Mouse (Mus musculus) embryonic facial prominence, embryonic 15.5 days (tissue): ENCODE data around the gene Il18. TPM values are rescaled to one million over a fixed set of nuclear protein-coding genes. Genes with fewer than 3 reads are reported as not detected.
"Not testable (repeated sequence)": the region's sequence is repeated elsewhere in the genome, so short reads cannot be mapped to it uniquely, and the experiment has no call there.

Experiments used
- ATAC-seq: fragments of 200-750 bp; cut with Nextera tagmentation; 2 replicates; pipeline ENCODE4 v1.8.0; 2017; ENCODE audit warnings: low read depth, moderate TSS enrichment; ENCODE audit not compliant: insufficient number of reproducible peaks, low FRiP score, low TSS enrichment
- H3K27ac ChIP-seq: fragments of 300-500 bp; sonication (generic); replicated peaks from 2 replicates; pipeline ENCODE4 v1.5.1; 2015; ENCODE audit warnings: mild to moderate bottlenecking, inconsistent platforms
- H3K27me3 ChIP-seq: fragments of 300-500 bp; sonication (generic); 2 replicates; pipeline ENCODE4 v1.6.1; 2015; ENCODE audit warnings: inconsistent platforms
- H3K36me3 ChIP-seq: fragments of 300-500 bp; sonication (generic); 2 replicates; pipeline ENCODE4 v1.6.1; 2015; ENCODE audit warnings: mild to moderate bottlenecking, inconsistent platforms
- H3K4me1 ChIP-seq: fragments of 300-500 bp; sonication (generic); 2 replicates; pipeline ENCODE4 v1.6.1; 2015; ENCODE audit warnings: inconsistent platforms
- H3K4me2 ChIP-seq: fragments of 300-500 bp; sonication (generic); replicated peaks from 2 replicates; pipeline ENCODE4 v1.6.1; 2015; ENCODE audit warnings: mild to moderate bottlenecking, inconsistent platforms
- H3K4me3 ChIP-seq: fragments of 300-500 bp; sonication (generic); replicated peaks from 2 replicates; pipeline ENCODE4 v1.5.1; 2015; ENCODE audit warnings: mild to moderate bottlenecking, inconsistent platforms
- H3K9ac ChIP-seq: fragments of 300-500 bp; sonication (generic); 2 replicates; pipeline ENCODE4 v1.6.1; 2015; ENCODE audit warnings: inconsistent platforms
- H3K9me3 ChIP-seq: fragments of 300-500 bp; sonication (generic); replicated peaks from 2 replicates; pipeline ENCODE4 v1.6.1; 2016; ENCODE audit warnings: inconsistent platforms
- WGBS: fragments of 180-500 bp; shearing (Covaris S2); methylation state at CpG from one replicate; pipeline ENCODE4 v1.1.7; 2015; 5-methylcytosine and 5-hydroxymethylcytosine counted together
- polyA plus RNA-seq: library from polyadenylated mRNA; unstranded; fragments of >200 nt; fragmentation: Nextera tagmentation; extraction: Ambion mirVana; gene quantifications from 2 replicates; pipeline ENCODE4 v1.2.1, GENCODE M21; 2015

Il18 gene
- polyA plus RNA-seq, 1 experiment from 2014 or later = 7.9 TPM

DNA sequence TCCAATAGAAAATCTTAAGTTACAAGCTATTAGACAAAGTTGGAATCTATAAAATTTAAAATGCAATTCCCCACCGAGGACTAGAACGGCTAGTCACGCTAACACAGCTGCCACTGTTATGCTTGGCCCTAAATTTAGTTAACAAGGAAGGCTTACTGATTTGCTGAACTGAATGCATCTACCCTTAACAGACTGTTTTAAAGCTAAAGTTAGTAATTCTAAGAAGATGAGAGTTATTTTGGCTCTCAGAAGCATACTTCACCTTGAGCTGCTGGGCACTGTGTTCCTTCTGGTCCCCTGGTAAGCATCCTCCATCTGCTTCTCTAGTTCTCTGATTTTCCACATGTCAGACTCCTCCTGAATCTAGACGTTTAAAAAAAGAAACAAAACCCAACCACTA lies 57.5 kb downstream of the Il18 start:
- Histone ChIP-seq H3K4me2 (no peak overlapping the region), H3K4me3 (no peak overlapping the region), H3K4me1 (peaks cover 7% of the 10 kb centered on the region), H3K36me3 (peaks cover 65% of the 10 kb centered on the region), H3K9me3 (no peaks in the 10 kb centered on the region), H3K9ac (no peak overlapping the region), H3K27me3 (no peaks in the 10 kb centered on the region), H3K27ac (no peak overlapping the region)
- ATAC-seq = no peak
- whole genome bisulfite sequencing = 84% methylated on average over 4 of the region's 4 CpGs

GRCm38 (mm10) chr9:50616161-50616560 lies 61.5 kb downstream of the Il18 start:
- Histone ChIP-seq H3K9ac (peak overlapping the region; percentile 96), H3K4me2 (peak overlapping the region; percentile 59), H3K9me3 (no peaks in the 10 kb centered on the region), H3K36me3 (peaks cover 34% of the 10 kb centered on the region), H3K4me1 (peaks cover 11% of the 10 kb centered on the region), H3K4me3 (peak overlapping the region; percentile 79), H3K27ac (peak overlapping the region; percentile 97; the same call in 1 of the 2 replicates), H3K27me3 (no peaks in the 10 kb centered on the region)
- 31% methylated on average over 11 of the region's 11 CpGs for WGBS
- no peak for ATAC-seq

GRCm38 (mm10) chr9:50616766-50617603 lies 62.4 kb downstream of the Il18 start, which contains the start of the genes Pih1d2 and Nkapd1:
Gene Pih1d2 (plus strand): TSS chr9:50617321.
Gene Nkapd1 (minus strand): TSS chr9:50617464.
- Histone ChIP-seq H3K4me2 (peak within 1 kb of the TSS; percentile 59), H3K4me1 (peaks cover 11% of the 10 kb centered on the region), H3K36me3 (peaks cover 27% of the 10 kb centered on the region), H3K9me3 (no peaks in the 10 kb centered on the region), H3K27ac (peak within 1 kb of the TSS; percentile 97), H3K9ac (peak within 1 kb of the TSS; percentile 96), H3K27me3 (no peaks in the 10 kb centered on the region), H3K4me3 (peak within 1 kb of the TSS; percentile 79)
- WGBS = under 1% methylated on average over 80 of the region's 81 CpGs
- ATAC-seq = peak; percentile 93

GRCm38 (mm10) chr9:50617794-50618330 lies 63.2 kb downstream of the Il18 start:
- Histone ChIP-seq H3K36me3 (peaks cover 18% of the 10 kb centered on the region), H3K9ac (no peak overlapping the region), H3K27me3 (no peaks in the 10 kb centered on the region), H3K4me2 (peak overlapping the region; percentile 59), H3K4me1 (peaks cover 11% of the 10 kb centered on the region), H3K9me3 (no peaks in the 10 kb centered on the region), H3K27ac (no peak overlapping the region), H3K4me3 (peak overlapping the region; percentile 79)
- no peak for ATAC-seq
- WGBS = 59% methylated on average over 9 of the region's 9 CpGs

DNA sequence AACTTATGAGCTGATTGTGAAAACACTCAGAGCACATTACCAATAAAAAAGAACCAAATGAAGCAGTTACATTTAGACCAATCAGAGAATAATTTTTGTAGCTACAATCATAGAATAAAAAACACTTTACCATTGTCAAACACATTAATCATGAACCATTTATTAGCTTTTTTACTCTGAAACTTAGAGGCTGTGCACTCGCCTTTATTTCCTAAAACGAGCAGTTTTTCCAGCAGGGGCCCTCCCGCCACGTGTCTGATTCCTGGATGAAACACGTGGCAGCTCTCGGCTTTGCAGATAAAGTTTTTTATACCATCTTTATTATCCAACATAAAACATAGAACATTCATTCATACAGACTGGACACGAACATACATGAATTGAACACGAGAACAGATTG lies 76.3 kb downstream of the Il18 start:
- H3K4me1 ChIP-seq, H3K27ac ChIP-seq, H3K4me2 ChIP-seq, H3K27me3 ChIP-seq, H3K9me3 ChIP-seq, H3K4me3 ChIP-seq, H3K9ac ChIP-seq, ATAC-seq: not testable (repeated sequence)
- peaks cover 28% of the 10 kb centered on the region for H3K36me3 ChIP-seq
- WGBS = 87% methylated on average over 6 of the region's 8 CpGs

Other genes starting within 250 kb of the Il18 start
- gene Rpl10-ps3, start 209.9 kb upstream of the Il18 start, polyA plus RNA-seq = 306 and 531 TPM in 2 replicates
- 11.7 and 15.6 TPM in 2 replicates for gene Plet1, start 60.3 kb upstream of the Il18 start, polyA plus RNA-seq
- 68.0 and 75.7 TPM in 2 replicates for gene Pts, start 26.1 kb upstream of the Il18 start, polyA plus RNA-seq
- 0.08 and 0.52 TPM in 2 replicates for gene Bco2, start 354 bp downstream of the Il18 start, polyA plus RNA-seq
- gene Tex12, start 6.5 kb downstream of the Il18 start, polyA plus RNA-seq = not detected in 2 replicates
- 249 TPM in 2 replicates for gene Sdhd, start 49.0 kb downstream of the Il18 start, polyA plus RNA-seq
- 208 and 217 TPM in 2 replicates for gene Timm8b, start 49.1 kb downstream of the Il18 start, polyA plus RNA-seq
- 8.8 and 12.8 TPM in 2 replicates for gene Pih1d2, start 62.5 kb downstream of the Il18 start, polyA plus RNA-seq
- 23.1 and 25.2 TPM in 2 replicates for gene Nkapd1, start 62.6 kb downstream of the Il18 start, polyA plus RNA-seq
- 50.1 and 51.3 TPM in 2 replicates for gene Dlat, start 105.0 kb downstream of the Il18 start, polyA plus RNA-seq
- 13.7 and 17.2 TPM in 2 replicates for gene Dixdc1, start 184.7 kb downstream of the Il18 start, polyA plus RNA-seq
- 9.5 TPM in 2 replicates for gene 2310030G06Rik, start 191.7 kb downstream of the Il18 start, polyA plus RNA-seq
- 139 and 178 TPM in 2 replicates for gene Cryab, start 196.5 kb downstream of the Il18 start, polyA plus RNA-seq
- 61.2 and 79.5 TPM in 2 replicates for gene Hspb2, start 197.5 kb downstream of the Il18 start, polyA plus RNA-seq
- 10.8 and 11.3 TPM in 2 replicates for gene Fdxacb1, start 213.4 kb downstream of the Il18 start, polyA plus RNA-seq
- gene Alg9, start 220.2 kb downstream of the Il18 start, polyA plus RNA-seq = 33.9 and 35.2 TPM in 2 replicates
- 39.9 and 51.9 TPM in 2 replicates for gene 1110032A03Rik, start 220.7 kb downstream of the Il18 start, polyA plus RNA-seq